Mouse (Mus musculus): ENCODE results near the gene Ucn3. TPM values are rescaled to one million over a fixed set of nuclear protein-coding genes. Genes with fewer than 3 reads are reported as not detected.

The Ucn3 gene
- polyA plus RNA-seq, 2 experiments, result not detected

- Histone ChIP-seq H3K4me1 (replicated peaks; ENCODE audit: control insufficient read depth in 2 of 2, insufficient read depth in 2 of 2, low read length in 1 of 2) (peaks cover 11 to 21% of the 10 kb centered on the region in 2 experiments), H3K27ac (no peak overlapping the region), H3K27me3 (ENCODE audit: control insufficient read depth, insufficient read depth, low read length) (no peaks in the 10 kb centered on the region), H3K4me2 (ENCODE audit: low read depth) (no peak overlapping the region), H3K9me3 (ENCODE audit: control insufficient read depth, low read length) (no peaks in the 10 kb centered on the region), H3K9ac (replicated peaks) (no peak overlapping the region), H3K4me3 (ENCODE audit: insufficient read depth in 1 of 2, low read depth in 2 of 2, low read length in 2 of 2) (no peak overlapping the region), H3K36me3 (replicated peaks; ENCODE audit: control insufficient read depth, insufficient read depth, low read depth) (no peaks in the 10 kb centered on the region)
- TF ChIP-seq EP300 (IDR thresholded peaks at IDR 0.05; ENCODE audit: low read depth) (no peak), CTCF (IDR thresholded peaks at IDR 0.05; ENCODE audit: low read depth) (no peak)
- ATAC-seq (ENCODE audit: insufficient read depth) (no peak), DNase-seq (ENCODE audit: low read depth in 3 of 3, low spot score in 3 of 3) (no peak)
- 79% methylated on average over 8 of the region's 8 CpGs for WGBS (ENCODE audit: insufficient replicate concordance)
Observed at GRCm38 (mm10) chr13:3894549-3894948, 50.6 kb downstream of the Ucn3 start.

DNA sequence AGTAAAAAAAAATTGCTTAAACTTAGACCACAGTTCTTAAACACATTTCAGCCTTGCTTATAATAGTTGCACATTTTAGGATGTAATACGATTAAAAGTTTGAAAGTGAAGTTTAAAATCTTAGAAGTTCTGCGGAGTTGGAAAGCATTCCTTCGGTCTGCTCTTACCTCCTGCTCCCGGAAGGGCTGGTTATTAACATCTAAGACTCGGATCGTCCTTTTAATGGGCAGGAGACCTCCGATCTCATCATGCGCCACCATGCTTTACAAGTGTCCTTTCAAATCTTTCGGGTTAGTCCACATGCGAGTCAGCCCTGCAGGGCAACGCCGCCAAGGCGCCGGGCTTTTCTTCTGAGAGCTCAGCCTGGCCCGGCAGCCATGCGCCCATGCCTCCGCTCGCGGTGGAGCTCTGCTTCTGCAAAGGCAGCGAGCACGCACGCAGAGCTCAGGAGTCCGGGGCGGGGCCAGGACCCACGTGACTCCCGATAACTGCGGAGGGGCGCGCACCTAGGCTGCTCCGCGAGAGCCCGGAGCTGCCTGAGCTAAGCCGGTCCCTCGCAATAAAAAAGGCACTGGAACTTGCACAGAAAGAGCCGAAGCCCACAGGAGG is 51.9 kb downstream of the Ucn3 start:
- peak; percentile 97 for ATAC-seq (ENCODE audit: insufficient read depth)
- TF ChIP-seq CTCF (IDR thresholded peaks at IDR 0.05; ENCODE audit: low read depth), result peak; percentile 30; the same call in 1 of the 2 replicates
- no peak for TF ChIP-seq EP300 (IDR thresholded peaks at IDR 0.05; ENCODE audit: low read depth)
- H3K27ac ChIP-seq, result peak overlapping the region; percentile 61
- H3K27me3 ChIP-seq (ENCODE audit: control insufficient read depth, insufficient read depth, low read length), result no peaks in the 10 kb centered on the region
- H3K4me2 ChIP-seq (ENCODE audit: low read depth), result peak overlapping the region; percentile 90
- peak overlapping the region; percentile 86 for H3K9ac ChIP-seq (replicated peaks)
- under 1% methylated on average over 35 of the region's 35 CpGs for WGBS (ENCODE audit: insufficient replicate concordance)
- peak overlapping the region; percentile 85 to 97 for H3K4me3 ChIP-seq (ENCODE audit: insufficient read depth in 1 of 2, low read depth in 2 of 2, low read length in 2 of 2)
- H3K4me1 ChIP-seq (replicated peaks; ENCODE audit: control insufficient read depth in 2 of 2, insufficient read depth in 2 of 2, low read length in 1 of 2), result peaks cover 11 to 21% of the 10 kb centered on the region in 2 experiments
- DNase-seq (ENCODE audit: low read depth in 3 of 3, low spot score in 3 of 3), result peak; percentile 84 to 86 (median 86)
- H3K9me3 ChIP-seq (ENCODE audit: control insufficient read depth, low read length), result no peaks in the 10 kb centered on the region
- peaks cover 12% of the 10 kb centered on the region for H3K36me3 ChIP-seq (replicated peaks; ENCODE audit: control insufficient read depth, insufficient read depth, low read depth)

- no peak for DNase-seq (ENCODE audit: low read depth in 3 of 3, low spot score in 3 of 3)
- WGBS (ENCODE audit: insufficient replicate concordance), result 6% methylated on average over 7 of the region's 7 CpGs
- Histone ChIP-seq H3K4me2 (ENCODE audit: low read depth) (peak overlapping the region; percentile 90), H3K36me3 (replicated peaks; ENCODE audit: control insufficient read depth, insufficient read depth, low read depth) (peaks cover 19% of the 10 kb centered on the region), H3K9me3 (ENCODE audit: control insufficient read depth, low read length) (no peaks in the 10 kb centered on the region), H3K4me1 (replicated peaks; ENCODE audit: control insufficient read depth in 2 of 2, insufficient read depth in 2 of 2, low read length in 1 of 2) (peaks cover 11 to 21% of the 10 kb centered on the region in 2 experiments), H3K9ac (replicated peaks) (peak overlapping the region; percentile 86), H3K27ac (peak overlapping the region; percentile 52), H3K4me3 (ENCODE audit: insufficient read depth in 1 of 2, low read depth in 2 of 2, low read length in 2 of 2) (peak overlapping the region; percentile 85 to 97), H3K27me3 (ENCODE audit: control insufficient read depth, insufficient read depth, low read length) (no peaks in the 10 kb centered on the region)
- no peak for ATAC-seq (ENCODE audit: insufficient read depth)
- no peak for TF ChIP-seq EP300 (IDR thresholded peaks at IDR 0.05; ENCODE audit: low read depth)
- TF ChIP-seq CTCF (IDR thresholded peaks at IDR 0.05; ENCODE audit: low read depth), result no peak
Observed at GRCm38 (mm10) chr13:3892601-3893000, 52.5 kb downstream of the Ucn3 start.

DNA sequence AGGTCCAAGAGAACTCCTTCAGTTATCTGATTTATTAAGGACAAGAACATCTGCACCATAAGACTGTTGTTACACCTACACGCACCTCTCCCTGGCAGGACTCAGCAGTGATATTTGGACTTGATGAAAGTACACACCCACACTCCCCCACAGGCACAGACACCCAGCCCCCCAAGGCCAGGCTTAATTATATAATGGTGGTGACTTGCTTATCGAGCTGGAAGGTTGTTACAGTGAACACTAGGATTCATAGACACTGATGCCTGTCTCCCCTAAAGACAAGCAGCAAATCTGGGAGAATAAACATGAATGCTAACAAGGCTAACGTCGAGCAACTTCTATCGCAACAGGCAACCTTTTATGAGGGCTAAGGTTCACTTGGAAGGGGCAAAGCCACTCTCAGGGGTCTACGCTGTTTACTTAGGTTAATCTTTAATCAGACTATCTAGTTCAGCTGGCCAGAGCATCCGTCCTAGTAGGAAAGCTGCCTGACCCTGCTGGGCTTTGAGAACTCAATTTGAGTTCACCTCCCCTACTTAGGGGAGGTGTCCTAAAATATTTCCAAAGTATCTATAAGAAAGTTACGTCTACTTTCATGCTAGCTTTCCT is 53.6 kb downstream of the Ucn3 start:
- Histone ChIP-seq H3K27me3 (ENCODE audit: control insufficient read depth, insufficient read depth, low read length) (no peaks in the 10 kb centered on the region), H3K4me3 (ENCODE audit: insufficient read depth in 1 of 2, low read depth in 2 of 2, low read length in 2 of 2) (peak overlapping the region; percentile 85 to 97), H3K4me2 (ENCODE audit: low read depth) (peak overlapping the region; percentile 90), H3K9me3 (ENCODE audit: control insufficient read depth, low read length) (no peaks in the 10 kb centered on the region), H3K9ac (replicated peaks) (peak overlapping the region; percentile 86), H3K36me3 (replicated peaks; ENCODE audit: control insufficient read depth, insufficient read depth, low read depth) (peaks cover 29% of the 10 kb centered on the region), H3K27ac (peak overlapping the region; percentile 52), H3K4me1 (replicated peaks; ENCODE audit: control insufficient read depth in 2 of 2, insufficient read depth in 2 of 2, low read length in 1 of 2) (peaks cover 8 to 21% of the 10 kb centered on the region in 2 experiments)
- 53% methylated on average over 8 of the region's 8 CpGs for WGBS (ENCODE audit: insufficient replicate concordance)
- TF ChIP-seq EP300 (IDR thresholded peaks at IDR 0.05; ENCODE audit: low read depth) (no peak), CTCF (IDR thresholded peaks at IDR 0.05; ENCODE audit: low read depth) (no peak)
- DNase-seq (ENCODE audit: low read depth in 3 of 3, low spot score in 3 of 3), result peak in 2 of 3 experiments; percentile 20 to 22
- no peak; the same call in 1 of the 2 replicates for ATAC-seq (ENCODE audit: insufficient read depth)

Small RNAs within 50 kb of the gene (microRNA-seq; reads per million reads assigned to microRNA genes)
- gene Gm22460, result not detected

Other genes with a start within 250 kb of the Ucn3 start
- gene Calml3, start 141.0 kb downstream of the Ucn3 start, polyA plus RNA-seq (2012; rRNA removed), result 0.03 TPM in 1 of 2 replicates, not detected in the other
- not detected in 2 replicates for gene Calml3, start 141.0 kb downstream of the Ucn3 start, polyA plus RNA-seq (2014; fragmentation: Nextera tagmentation; extraction: Ambion mirVana)
- not detected in 2 replicates for gene Calm4, start 107.6 kb downstream of the Ucn3 start, polyA plus RNA-seq (2012; rRNA removed)
- not detected in 2 replicates for gene Calm4, start 107.6 kb downstream of the Ucn3 start, polyA plus RNA-seq (2014; fragmentation: Nextera tagmentation; extraction: Ambion mirVana)
- not detected in 2 replicates for gene Calm5, start 91.2 kb downstream of the Ucn3 start, polyA plus RNA-seq (2012; rRNA removed)
- not detected in 2 replicates for gene Calm5, start 91.2 kb downstream of the Ucn3 start, polyA plus RNA-seq (2014; fragmentation: Nextera tagmentation; extraction: Ambion mirVana)
- gene Net1, start 27.1 kb downstream of the Ucn3 start, polyA plus RNA-seq (2012; rRNA removed), result 19.1 and 23.5 TPM in 2 replicates
- gene Net1, start 27.1 kb downstream of the Ucn3 start, polyA plus RNA-seq (2014; fragmentation: Nextera tagmentation; extraction: Ambion mirVana), result 39.4 and 42.9 TPM in 2 replicates
- gene Tubal3, start 27.1 kb downstream of the Ucn3 start, polyA plus RNA-seq (2012; rRNA removed), result not detected in 2 replicates
- gene Tubal3, start 27.1 kb downstream of the Ucn3 start, polyA plus RNA-seq (2014; fragmentation: Nextera tagmentation; extraction: Ambion mirVana), result not detected in 2 replicates
- 0.32 and 0.56 TPM in 2 replicates for gene Akr1c14, start 103.7 kb upstream of the Ucn3 start, polyA plus RNA-seq (2012; rRNA removed)
- gene Akr1c14, start 103.7 kb upstream of the Ucn3 start, polyA plus RNA-seq (2014; fragmentation: Nextera tagmentation; extraction: Ambion mirVana), result 1.4 and 1.8 TPM in 2 replicates
- 0.12 and 0.18 TPM in 2 replicates for gene Akr1c18, start 205.3 kb upstream of the Ucn3 start, polyA plus RNA-seq (2012; rRNA removed)
- 0.90 and 1.2 TPM in 2 replicates for gene Akr1c18, start 205.3 kb upstream of the Ucn3 start, polyA plus RNA-seq (2014; fragmentation: Nextera tagmentation; extraction: Ambion mirVana)
- 10.8 and 17.9 TPM in 2 replicates for gene Akr1c13, start 245.8 kb upstream of the Ucn3 start, polyA plus RNA-seq (2012; rRNA removed)
- 36.6 and 37.4 TPM in 2 replicates for gene Akr1c13, start 245.8 kb upstream of the Ucn3 start, polyA plus RNA-seq (2014; fragmentation: Nextera tagmentation; extraction: Ambion mirVana)